Mouse (Mus musculus) kidney, adult 2 months (tissue): ENCODE data around the gene Hivep2.

Experiments used
- CTCF ChIP-seq: fragments of 200-500 bp; conservative IDR thresholded peaks from 2 replicates; pipeline ENCODE4 v1.5.1; 2011; ENCODE audit warnings: low read depth, mild to moderate bottlenecking, control low read depth, low read length, moderate library complexity, mixed read lengths; ENCODE audit not compliant: insufficient read depth, insufficient read length
- POLR2A ChIP-seq: fragments of 200-500 bp; IDR thresholded peaks from one replicate; pipeline ENCODE4 v1.6.1; 2011; ENCODE audit warnings: low read depth, low read length, control low read depth

GRCm38 (mm10) chr10:14020253-14020652 lies 54.4 kb downstream of the Hivep2 start:
- TF ChIP-seq POLR2A (no peak), CTCF (no peak)
